Mouse (Mus musculus) gastrocnemius, adult 2 months (tissue): ENCODE measurements around the gene Rnf214. TPM values are rescaled to one million over a fixed set of nuclear protein-coding genes. Genes with fewer than 3 reads are reported as not detected.

Source experiments
- DNase-seq: peaks from one replicate; pipeline ENCODE4 v3.0.0; 2022
- H3K27ac ChIP-seq: fragments of 200-600 bp; 2 replicates; pipeline ENCODE4 v1.8.1; 2022; ENCODE audit warnings: mild to moderate bottlenecking
- H3K4me3 ChIP-seq: fragments of 200-600 bp; 2 replicates; pipeline ENCODE4 v1.8.1; 2022; ENCODE audit warnings: mild to moderate bottlenecking, moderate library complexity
- CTCF ChIP-seq: fragments of 200-600 bp; IDR thresholded peaks from 2 replicates; pipeline ENCODE4 v1.8.1; 2022; ENCODE audit warnings: antibody characterized with exemption, mild to moderate bottlenecking, moderate library complexity
- intact Hi-C: fragments of 180-260 bp; cut with DNase I; formaldehyde crosslinking; loops from one replicate; pipeline ENCODE4 v1.15.1; 2025
- long read RNA-seq, 2 experiments: library from polyadenylated mRNA; stranded (forward); transcript quantifications; one replicate each; pipeline ENCODE4 v2.0.0; 2021
- total RNA-seq, 2 experiments: library from RNA; stranded (reverse); gene quantifications; 2 replicates each; pipeline ENCODE4 v1.2.3; 2021

Gene Rnf214
- total RNA-seq = 10 to 100 TPM; 25.3 to 31.0 TPM
- long read RNA-seq, experiment 1, transcript Rnf214-201 (14 exons, 3,964 nt) = major isoform, 8 of 12 reads
- long read RNA-seq, experiment 1, partial matches to known transcripts = 2 of 12 reads
- long read RNA-seq, experiment 1, other reads (novel, unspliced or antisense) = 2 of 12 reads
- long read RNA-seq, experiment 2, partial matches to known transcripts = 1 of 8 reads
- long read RNA-seq, experiment 2, other reads (novel, unspliced or antisense) = 2 of 8 reads

- peak; percentile 98 for DNase-seq
- intact Hi-C loops = no loop called here
- Histone ChIP-seq H3K4me3 (peak within 1 kb of the TSS; percentile 99), H3K27ac (peak within 1 kb of the TSS; percentile 99)
- peak; percentile 99 for TF ChIP-seq CTCF
These were observed at the start of gene Rnf214, which contains the start of gene Pcsk7 for GRCm38 (mm10) chr9:45906355-45907077. Gene Rnf214, minus strand, starts transcription at chr9:45906911. Gene Pcsk7, plus strand, starts transcription at chr9:45906497.

- Histone ChIP-seq H3K27ac (peak within 1 kb of the TSS; percentile 100), H3K4me3 (peak within 1 kb of the TSS; percentile 77)
- peak; percentile 94 for DNase-seq
- intact Hi-C loops = loop anchor here (1.0 kb wide), 1 partner anchor 30 kb away; no protein-coding TSS in a partner anchor
- TF ChIP-seq CTCF = no peak
These were observed 48.6 kb upstream of the Rnf214 start, which contains the start of gene Sidt2 for GRCm38 (mm10) chr9:45955107-45955963. Gene Sidt2, minus strand, starts transcription at chr9:45955258.

- Histone ChIP-seq H3K4me3 (peak overlapping the region; percentile 77), H3K27ac (peak overlapping the region; percentile 100)
- intact Hi-C loops = loop anchor here (1.0 to 5.0 kb wide), 2 partner anchors 31 to 42 kb away; no protein-coding TSS in a partner anchor
- TF ChIP-seq CTCF = no peak
- DNase-seq = peak; percentile 77
These were observed 47.8 kb upstream of the Rnf214 start for GRCm38 (mm10) chr9:45954294-45955106.

GRCm38 (mm10) chr9:45953511-45954293 lies 47.0 kb upstream of the Rnf214 start:
- peak; percentile 57 for DNase-seq
- Histone ChIP-seq H3K4me3 (peak overlapping the region; percentile 77), H3K27ac (peak overlapping the region; percentile 100)
- intact Hi-C loops = loop anchor here (5.0 kb wide), 1 partner anchor 41 kb away; no protein-coding TSS in a partner anchor
- no peak for TF ChIP-seq CTCF

GRCm38 (mm10) chr9:45952890-45953289 lies 46.2 kb upstream of the Rnf214 start:
- TF ChIP-seq CTCF = no peak
- Histone ChIP-seq H3K4me3 (peak overlapping the region; percentile 77), H3K27ac (peak overlapping the region; percentile 100)
- no peak for DNase-seq
- intact Hi-C loops = loop anchor here (5.0 kb wide), 1 partner anchor 41 kb away; no protein-coding TSS in a partner anchor

- DNase-seq = no peak
- intact Hi-C loops = loop anchor here (5.0 kb wide), 1 partner anchor 40 kb away; no protein-coding TSS in a partner anchor
- Histone ChIP-seq H3K4me3 (no peak overlapping the region), H3K27ac (no peak overlapping the region)
- no peak for TF ChIP-seq CTCF
These were observed 45.3 kb upstream of the Rnf214 start for GRCm38 (mm10) chr9:45952057-45952456.

GRCm38 (mm10) chr9:45946872-45947183 lies 40.1 kb upstream of the Rnf214 start:
- DNase-seq = no peak
- Histone ChIP-seq H3K27ac (no peak overlapping the region), H3K4me3 (no peak overlapping the region)
- intact Hi-C loops = no loop called here
- no peak for TF ChIP-seq CTCF

- Histone ChIP-seq H3K4me3 (no peak overlapping the region), H3K27ac (no peak overlapping the region)
- peak; percentile 13 for DNase-seq
- intact Hi-C loops = no loop called here
- no peak for TF ChIP-seq CTCF
These were observed 39.6 kb upstream of the Rnf214 start for GRCm38 (mm10) chr9:45946182-45946871.

- intact Hi-C loops = no loop called here
- TF ChIP-seq CTCF = no peak
- Histone ChIP-seq H3K27ac (no peak overlapping the region), H3K4me3 (no peak overlapping the region)
- peak; percentile 26 for DNase-seq
These were observed 39.0 kb upstream of the Rnf214 start for GRCm38 (mm10) chr9:45945721-45946120.

GRCm38 (mm10) chr9:45944506-45945400 lies 38.0 kb upstream of the Rnf214 start:
- intact Hi-C loops = no loop called here
- DNase-seq = no peak
- TF ChIP-seq CTCF = no peak
- Histone ChIP-seq H3K4me3 (no peak overlapping the region), H3K27ac (no peak overlapping the region)
